28 mouse cellular contexts compared by ENCODE assay signal in genomic region chr10:81076356-81076755, GRCm38 (mm10). TPM values are rescaled to one million over a fixed set of nuclear protein-coding genes. Genes with fewer than 3 reads are reported as not detected.
DNase-seq lines count a peak whose midpoint lies in the region; ATAC-seq and TF ChIP-seq lines count a peak whose summit lies in the region.
"Had no signal": no experiment of that assay in that cellular context is flagged by ENCODE, and none has a peak within 500 bp of the region (broad histone marks: within the 10 kb centered on the region; RNA-seq: fewer than 3 reads in every experiment).

No protein-coding gene starts in this region.

- H3K27me3 ChIP-seq in embryonic facial prominence, embryonic 13.5 days: no peaks in the 10 kb centered on the region
- no peaks in the 10 kb centered on the region for H3K27me3 ChIP-seq in embryonic facial prominence, embryonic 10.5 days (replicated peaks; ENCODE audit: low read depth, poor library complexity, severe bottlenecking)
- H3K27me3 ChIP-seq in liver, postnatal 0 days (ENCODE audit: insufficient read depth, low read length): no peaks in the 10 kb centered on the region
- H3K27me3 ChIP-seq in liver, embryonic 11.5 days (replicated peaks; ENCODE audit: control insufficient read depth, insufficient read depth, low read length): no peaks in the 10 kb centered on the region
- H3K27me3 ChIP-seq: CH12.LX; embryonic facial prominence, embryonic 12.5 days; embryonic facial prominence, embryonic 15.5 days; forebrain, embryonic 12.5 days had no signal

- H3K4me2 ChIP-seq in embryonic facial prominence, embryonic 13.5 days: no peak overlapping the region
- H3K4me2 ChIP-seq in liver, postnatal 0 days (ENCODE audit: low read depth, low read length): no peak overlapping the region
- H3K4me2 ChIP-seq in liver, embryonic 11.5 days: no peak overlapping the region
- H3K4me2 ChIP-seq: embryonic facial prominence, embryonic 12.5 days; embryonic facial prominence, embryonic 15.5 days; forebrain, embryonic 12.5 days had no signal

- H3K27ac ChIP-seq in embryonic facial prominence, embryonic 13.5 days: no peak overlapping the region
- H3K27ac ChIP-seq in embryonic facial prominence, embryonic 10.5 days (replicated peaks): no peak overlapping the region
- H3K27ac ChIP-seq in liver, postnatal 0 days (ENCODE audit: low read depth): peak overlapping the region; percentile 66
- no peak overlapping the region for H3K27ac ChIP-seq in liver, embryonic 11.5 days (ENCODE audit: low read depth, low read length)
- H3K27ac ChIP-seq: embryonic facial prominence, embryonic 12.5 days; embryonic facial prominence, embryonic 15.5 days; forebrain, embryonic 10.5 days; forebrain, embryonic 12.5 days had no signal

- H3K4me1 ChIP-seq in embryonic facial prominence, embryonic 13.5 days: peaks cover 3% of the 10 kb centered on the region
- H3K4me1 ChIP-seq in embryonic facial prominence, embryonic 10.5 days: peaks cover 5% of the 10 kb centered on the region
- H3K4me1 ChIP-seq in liver, postnatal 0 days (ENCODE audit: insufficient read depth): no peaks in the 10 kb centered on the region
- 0 out of 2 replicates have a peak, but pooled peaks cover 2% of the 10 kb centered on the region for H3K4me1 ChIP-seq in liver, embryonic 11.5 days (replicated peaks; ENCODE audit: control insufficient read depth, insufficient read depth, low read length)

- WGBS in embryonic facial prominence, embryonic 13.5 days: 90% methylated on average over 1 of the region's 1 CpGs
- WGBS in embryonic facial prominence, embryonic 10.5 days: 94% methylated on average over 1 of the region's 1 CpGs
- 84% methylated on average over 1 of the region's 1 CpGs for WGBS in liver, postnatal 0 days (ENCODE audit: insufficient replicate concordance)
- WGBS in liver, embryonic 11.5 days: 93% methylated on average over 1 of the region's 1 CpGs

- no peak for TF ChIP-seq EP300 in liver, postnatal 0 days (IDR thresholded peaks at IDR 0.05; ENCODE audit: low read depth)

- no peaks in the 10 kb centered on the region for H3K9me3 ChIP-seq in embryonic facial prominence, embryonic 13.5 days
- 0 out of 2 replicates have a peak, but pooled peaks cover 2% of the 10 kb centered on the region for H3K9me3 ChIP-seq in embryonic facial prominence, embryonic 10.5 days
- H3K9me3 ChIP-seq in liver, postnatal 0 days (ENCODE audit: low read length): no peaks in the 10 kb centered on the region
- H3K9me3 ChIP-seq in liver, embryonic 11.5 days (ENCODE audit: control insufficient read depth, low read length): no peaks in the 10 kb centered on the region
- H3K9me3 ChIP-seq: embryonic facial prominence, embryonic 12.5 days; embryonic facial prominence, embryonic 15.5 days; forebrain, embryonic 10.5 days; forebrain, embryonic 12.5 days; G1E had no signal

- no peak for TF ChIP-seq CTCF in liver, postnatal 0 days (IDR thresholded peaks at IDR 0.05; ENCODE audit: low read depth)

- DNase-seq in embryonic facial prominence, embryonic 10.5 days (ENCODE audit: low spot score): no peak
- no peak for DNase-seq in liver, postnatal 0 days
- DNase-seq in liver, embryonic 11.5 days (ENCODE audit: low spot score): no peak
- DNase-seq in NIH3T3 (ENCODE audit: low read depth): peak; percentile 59
- DNase-seq in lung, postnatal 4 days: no peak
- no peak for DNase-seq in spleen, adult 12 weeks (ENCODE audit: low spot score)
- DNase-seq: adrenal gland, adult 2 months; adrenal gland, postnatal 10 days; adrenal gland, postnatal 25 days; B cell, adult 2 months; cerebellum, adult 11 months; cerebellum, adult 18-20 months; cerebellum, adult 8-10 months; cerebellum, adult 9-11 months; cerebellum, postnatal 14 days; cerebellum, postnatal 36 days; embryo, embryonic 11 days had no signal

- no peak overlapping the region for H3K4me3 ChIP-seq in embryonic facial prominence, embryonic 13.5 days
- no peak overlapping the region for H3K4me3 ChIP-seq in embryonic facial prominence, embryonic 10.5 days
- H3K4me3 ChIP-seq in liver, postnatal 0 days (ENCODE audit: low read depth, low read length): no peak overlapping the region
- no peak overlapping the region for H3K4me3 ChIP-seq in liver, embryonic 11.5 days (ENCODE audit: low read depth, low read length)
- H3K4me3 ChIP-seq: embryonic facial prominence, embryonic 12.5 days; embryonic facial prominence, embryonic 15.5 days; erythroblast, embryonic 14.5 days; forebrain, embryonic 10.5 days; forebrain, embryonic 12.5 days had no signal

- ATAC-seq in embryonic facial prominence, embryonic 13.5 days (ENCODE audit: insufficient number of reproducible peaks, insufficient read depth, low FRiP score, low TSS enrichment, low read depth): no peak
- no peak for ATAC-seq in liver, postnatal 0 days
- ATAC-seq in liver, embryonic 11.5 days (replicated peaks; ENCODE audit: low FRiP score): no peak
- ATAC-seq: CD4-positive, CD25-positive, alpha-beta regulatory T cell, adult 4 months; forebrain, embryonic 14.5 days; forebrain, embryonic 16.5 days had no signal

- peaks cover 91% of the 10 kb centered on the region for H3K36me3 ChIP-seq in embryonic facial prominence, embryonic 13.5 days
- peaks cover 99% of the 10 kb centered on the region for H3K36me3 ChIP-seq in embryonic facial prominence, embryonic 10.5 days (replicated peaks)
- H3K36me3 ChIP-seq in liver, postnatal 0 days (replicated peaks; ENCODE audit: insufficient read depth, low read length): peaks cover 15% of the 10 kb centered on the region; the same call in 1 of the 2 replicates
- H3K36me3 ChIP-seq in liver, embryonic 11.5 days (ENCODE audit: control insufficient read depth, insufficient read depth, low read length): peaks cover 51% of the 10 kb centered on the region

- 0 out of 2 replicates have a peak overlapping the region, but pooled peaks have one; percentile 11 for H3K9ac ChIP-seq in embryonic facial prominence, embryonic 13.5 days
- no peak overlapping the region for H3K9ac ChIP-seq in liver, postnatal 0 days (replicated peaks)
- H3K9ac ChIP-seq in liver, embryonic 11.5 days (ENCODE audit: low read depth, low read length): no peak overlapping the region
- H3K9ac ChIP-seq: embryonic facial prominence, embryonic 12.5 days; embryonic facial prominence, embryonic 15.5 days; forebrain, embryonic 12.5 days had no signal

RNA-seq across cellular contexts. Expression of gene Thop1, which starts 6.5 kb away (rescaled TPM):
- polyA plus RNA-seq in embryonic facial prominence, embryonic 13.5 days (2015; fragmentation: Nextera tagmentation; extraction: Ambion mirVana): 58.2 and 60.9 TPM in 2 replicates
- polyA plus RNA-seq in embryonic facial prominence, embryonic 10.5 days (2016; fragmentation: Nextera tagmentation; extraction: Ambion mirVana): 102 and 109 TPM in 2 replicates
- 7.4 and 8.1 TPM in 2 replicates for polyA plus RNA-seq in liver, postnatal 0 days (2015; fragmentation: Nextera tagmentation; extraction: Ambion mirVana)
- 80.3 and 84.0 TPM in 2 replicates for polyA plus RNA-seq in liver, embryonic 11.5 days (2014; fragmentation: Nextera tagmentation; extraction: Ambion mirVana)

RNA-seq across cellular contexts. Expression of gene Sgta, which starts 16.4 kb away (rescaled TPM):
- polyA plus RNA-seq in embryonic facial prominence, embryonic 13.5 days (2015; fragmentation: Nextera tagmentation; extraction: Ambion mirVana): 218 and 222 TPM in 2 replicates
- polyA plus RNA-seq in embryonic facial prominence, embryonic 10.5 days (2016; fragmentation: Nextera tagmentation; extraction: Ambion mirVana): 289 and 290 TPM in 2 replicates
- 50.2 and 50.6 TPM in 2 replicates for polyA plus RNA-seq in liver, postnatal 0 days (2015; fragmentation: Nextera tagmentation; extraction: Ambion mirVana)
- 147 and 153 TPM in 2 replicates for polyA plus RNA-seq in liver, embryonic 11.5 days (2014; fragmentation: Nextera tagmentation; extraction: Ambion mirVana)

RNA-seq across cellular contexts. Expression of gene Creb3l3, which starts 22.3 kb away (rescaled TPM):
- polyA plus RNA-seq in embryonic facial prominence, embryonic 13.5 days (2015; fragmentation: Nextera tagmentation; extraction: Ambion mirVana): 0.53 and 1.5 TPM in 2 replicates
- polyA plus RNA-seq in embryonic facial prominence, embryonic 10.5 days (2016; fragmentation: Nextera tagmentation; extraction: Ambion mirVana): 0.60 TPM in 1 of 2 replicates, not detected in the other
- polyA plus RNA-seq in liver, postnatal 0 days (2015; fragmentation: Nextera tagmentation; extraction: Ambion mirVana): 181 and 183 TPM in 2 replicates
- polyA plus RNA-seq in liver, embryonic 11.5 days (2014; fragmentation: Nextera tagmentation; extraction: Ambion mirVana): 17.3 and 17.6 TPM in 2 replicates
- polyA plus RNA-seq: CD4-positive, CD25-positive, alpha-beta regulatory T cell, adult 4 months; G1E had no signal

RNA-seq across cellular contexts. Expression of gene Map2k2, which starts 29.4 kb away (rescaled TPM):
- 196 and 213 TPM in 2 replicates for polyA plus RNA-seq in embryonic facial prominence, embryonic 13.5 days (2015; fragmentation: Nextera tagmentation; extraction: Ambion mirVana)
- 222 and 225 TPM in 2 replicates for polyA plus RNA-seq in embryonic facial prominence, embryonic 10.5 days (2016; fragmentation: Nextera tagmentation; extraction: Ambion mirVana)
- polyA plus RNA-seq in liver, postnatal 0 days (2015; fragmentation: Nextera tagmentation; extraction: Ambion mirVana): 93.2 and 93.9 TPM in 2 replicates
- polyA plus RNA-seq in liver, embryonic 11.5 days (2014; fragmentation: Nextera tagmentation; extraction: Ambion mirVana): 201 and 207 TPM in 2 replicates

RNA-seq across cellular contexts. Expression of gene Slc39a3, which starts 39.1 kb away (rescaled TPM):
- 22.6 and 22.7 TPM in 2 replicates for polyA plus RNA-seq in embryonic facial prominence, embryonic 13.5 days (2015; fragmentation: Nextera tagmentation; extraction: Ambion mirVana)
- 14.0 and 16.9 TPM in 2 replicates for polyA plus RNA-seq in embryonic facial prominence, embryonic 10.5 days (2016; fragmentation: Nextera tagmentation; extraction: Ambion mirVana)
- polyA plus RNA-seq in liver, postnatal 0 days (2015; fragmentation: Nextera tagmentation; extraction: Ambion mirVana): 4.6 and 4.7 TPM in 2 replicates
- polyA plus RNA-seq in liver, embryonic 11.5 days (2014; fragmentation: Nextera tagmentation; extraction: Ambion mirVana): 9.1 and 9.4 TPM in 2 replicates
